Mouse (Mus musculus) heart, embryonic 14.5 days (tissue): ENCODE measurements at regions not wholly inside any gene's neighbourhood (a gene's known extent, or its start where the extent isn't known, plus 50 kb on each side); places are given as distances from the start of the nearest gene placed in this dataset.

Experiments used
- ATAC-seq: fragments of 200-750 bp; cut with Nextera tagmentation; 2 replicates; pipeline ENCODE4 v1.8.0; 2017; ENCODE audit warnings: low read depth, moderate TSS enrichment; ENCODE audit not compliant: insufficient number of reproducible peaks, insufficient read depth, low FRiP score
- H3K27ac ChIP-seq, 2 experiments: fragments of 200-500 bp in 1 of 2; fragments of 300-500 bp in 1 of 2; sonication (generic) in 1 of 2; replicated peaks in 1 of 2; 2 replicates each; pipeline ENCODE4 v1.5.1; 2012 to 2014; ENCODE audit warnings: low read depth in 2 of 2, low read length in 2 of 2, control low read depth in 1 of 2, mild to moderate bottlenecking in 1 of 2, mixed read lengths in 1 of 2; ENCODE audit not compliant: control insufficient read depth in 1 of 2, insufficient read depth in 1 of 2
- H3K27me3 ChIP-seq: fragments of 300-500 bp; sonication (generic); 2 replicates; pipeline ENCODE4 v1.6.1; 2014; ENCODE audit warnings: mild to moderate bottlenecking, low read length, control low read depth; ENCODE audit not compliant: control insufficient read depth, insufficient read depth
- H3K36me3 ChIP-seq: fragments of 300-500 bp; sonication (generic); 2 replicates; pipeline ENCODE4 v1.6.1; 2014; ENCODE audit warnings: mild to moderate bottlenecking, control low read depth, low read length, mixed read lengths; ENCODE audit not compliant: control insufficient read depth, insufficient read depth
- H3K4me1 ChIP-seq, 2 experiments: fragments of 200-500 bp in 1 of 2; fragments of 300-500 bp in 1 of 2; sonication (generic) in 1 of 2; 2 replicates each; pipeline ENCODE4 v1.6.1; 2012 to 2014; ENCODE audit warnings: low read length in 2 of 2, control low read depth in 1 of 2, mixed read lengths in 1 of 2; ENCODE audit not compliant: control insufficient read depth in 2 of 2, insufficient read depth in 2 of 2
- H3K4me2 ChIP-seq: fragments of 300-500 bp; sonication (generic); 2 replicates; pipeline ENCODE4 v1.6.1; 2014; ENCODE audit warnings: mild to moderate bottlenecking, low read length
- H3K4me3 ChIP-seq, 2 experiments: fragments of 200-500 bp in 1 of 2; fragments of 300-500 bp in 1 of 2; sonication (generic) in 1 of 2; 2 replicates each; pipeline ENCODE4 v1.5.1; 2012 to 2014; ENCODE audit warnings: low read length in 2 of 2, mild to moderate bottlenecking in 2 of 2, control low read depth in 1 of 2, low read depth in 1 of 2, moderate library complexity in 1 of 2; ENCODE audit not compliant: control insufficient read depth in 1 of 2, insufficient read depth in 1 of 2
- H3K9ac ChIP-seq: fragments of 300-500 bp; sonication (generic); 2 replicates; pipeline ENCODE4 v1.6.1; 2014; ENCODE audit warnings: mild to moderate bottlenecking, low read length
- H3K9me3 ChIP-seq: fragments of 300-500 bp; sonication (generic); 2 replicates; pipeline ENCODE4 v1.6.1; 2016; ENCODE audit warnings: low read length, control low read depth; ENCODE audit not compliant: control insufficient read depth
- WGBS: fragments of 180-500 bp; shearing (Covaris S2); extraction: QIAGEN DNeasy Blood & Tissue Kit; methylation state at CpG from one replicate; pipeline ENCODE4 v1.1.7; 2014; 5-methylcytosine and 5-hydroxymethylcytosine counted together

- H3K4me2 ChIP-seq = no peak overlapping the region
- 83% methylated on average over 1 of the region's 1 CpGs for WGBS
- H3K9ac ChIP-seq = no peak overlapping the region
- H3K27ac ChIP-seq = no peak overlapping the region
- no peaks in the 10 kb centered on the region for H3K36me3 ChIP-seq
- no peaks in the 10 kb centered on the region for H3K27me3 ChIP-seq
- H3K9me3 ChIP-seq = no peaks in the 10 kb centered on the region
- ATAC-seq = no peak
- no peaks in the 10 kb centered on the region for H3K4me1 ChIP-seq
- H3K4me3 ChIP-seq = no peak overlapping the region
These were observed 81.4 kb downstream of the Fscb start for GRCm38 (mm10) chr12:64393106-64393505.

GRCm38 (mm10) chr12:64389766-64390445 lies 84.6 kb downstream of the Fscb start:
- H3K4me3 ChIP-seq = no peak overlapping the region
- WGBS = 21% methylated on average over 9 of the region's 9 CpGs
- peak; percentile 43; the same call in 1 of the 2 replicates for ATAC-seq
- H3K27ac ChIP-seq = 0 out of 4 replicates have a peak overlapping the region, but pooled peaks of 1 of the 2 experiments have one; percentile 14
- no peaks in the 10 kb centered on the region for H3K9me3 ChIP-seq
- no peaks in the 10 kb centered on the region for H3K36me3 ChIP-seq
- no peak overlapping the region for H3K9ac ChIP-seq
- 0 out of 2 replicates have a peak overlapping the region, but pooled peaks have one; percentile 16 for H3K4me2 ChIP-seq
- H3K4me1 ChIP-seq = peaks cover 0 to 7% of the 10 kb centered on the region in 2 experiments; a peak in 1 of 4 replicates
- no peaks in the 10 kb centered on the region for H3K27me3 ChIP-seq

- Histone ChIP-seq H3K4me2 (no peak overlapping the region), H3K4me3 (no peak overlapping the region), H3K9me3 (no peaks in the 10 kb centered on the region), H3K4me1 (no peaks in the 10 kb centered on the region), H3K27ac (no peak overlapping the region), H3K9ac (no peak overlapping the region), H3K36me3 (no peaks in the 10 kb centered on the region), H3K27me3 (no peaks in the 10 kb centered on the region)
- WGBS = 61% methylated on average over 3 of the region's 3 CpGs
- no peak for ATAC-seq
These were observed 109.5 kb downstream of the Fscb start for GRCm38 (mm10) chr12:64364941-64365340.

- H3K4me3 ChIP-seq = no peak overlapping the region
- H3K9me3 ChIP-seq = no peaks in the 10 kb centered on the region
- H3K4me2 ChIP-seq = no peak overlapping the region
- H3K27me3 ChIP-seq = no peaks in the 10 kb centered on the region
- ATAC-seq = no peak
- no peaks in the 10 kb centered on the region for H3K4me1 ChIP-seq
- 45% methylated on average over 2 of the region's 2 CpGs for WGBS
- H3K36me3 ChIP-seq = no peaks in the 10 kb centered on the region
- H3K27ac ChIP-seq = no peak overlapping the region
- no peak overlapping the region for H3K9ac ChIP-seq
These were observed 112.8 kb downstream of the Fscb start for GRCm38 (mm10) chr12:64361592-64362116.

- no peak for ATAC-seq
- Histone ChIP-seq H3K4me3 (no peak overlapping the region), H3K4me1 (no peaks in the 10 kb centered on the region)
These were observed 113.8 kb downstream of the Fscb start for GRCm38 (mm10) chr12:64360698-64361097.

GRCm38 (mm10) chr12:64343745-64344144 lies 130.7 kb downstream of the Fscb start:
- Histone ChIP-seq H3K4me2 (no peak overlapping the region), H3K36me3 (no peaks in the 10 kb centered on the region), H3K27ac (no peak overlapping the region), H3K4me1 (no peaks in the 10 kb centered on the region), H3K9ac (no peak overlapping the region), H3K4me3 (no peak overlapping the region), H3K27me3 (no peaks in the 10 kb centered on the region), H3K9me3 (no peaks in the 10 kb centered on the region)
- 83% methylated on average over 1 of the region's 1 CpGs for WGBS
- ATAC-seq = no peak

More at GRCm38 (mm10) chr12:64360698-64361097, 113.8 kb downstream of the Fscb start:
- Histone ChIP-seq H3K4me2 (no peak overlapping the region), H3K27ac (no peak overlapping the region), H3K27me3 (no peaks in the 10 kb centered on the region), H3K9me3 (no peaks in the 10 kb centered on the region), H3K9ac (no peak overlapping the region), H3K36me3 (no peaks in the 10 kb centered on the region)

GRCm38 (mm10) chr12:64335167-64335566 lies 139.3 kb downstream of the Fscb start:
- H3K9ac ChIP-seq = no peak overlapping the region
- no peaks in the 10 kb centered on the region for H3K36me3 ChIP-seq
- no peaks in the 10 kb centered on the region for H3K9me3 ChIP-seq
- no peaks in the 10 kb centered on the region for H3K4me1 ChIP-seq
- no peak overlapping the region for H3K4me3 ChIP-seq
- no peak overlapping the region for H3K27ac ChIP-seq
- no peak overlapping the region for H3K4me2 ChIP-seq
- no peak for ATAC-seq
- no peaks in the 10 kb centered on the region for H3K27me3 ChIP-seq
